Mouse (Mus musculus): ENCODE data around the gene Fam214b. TPM values are rescaled to one million over a fixed set of nuclear protein-coding genes. Genes with fewer than 3 reads are reported as not detected.
A peak's percentile ranks its signal among the peaks of the same experiment; 100 is the strongest.

The Fam214b gene
- total and polyA plus RNA-seq, 3 experiments: 17.7 to 24.4 (median 17.8) TPM

- peaks cover 12% of the 10 kb centered on the region; the same call in 1 of the 2 replicates for H3K27me3 ChIP-seq (ENCODE audit: insufficient read depth, low read length)
- ATAC-seq (ENCODE audit: extremely low read depth, insufficient number of reproducible peaks, low FRiP score, poor library complexity, severe bottlenecking) (no peak), DNase-seq (ENCODE audit: low spot score) (no peak)
- H3K9me3 ChIP-seq (replicated peaks): no peaks in the 10 kb centered on the region
- TF ChIP-seq CTCF (IDR thresholded peaks at IDR 0.05; ENCODE audit: low read depth, low read length) (no peak), GATA1 (IDR thresholded peaks at IDR 0.05; ENCODE audit: borderline replicate concordance, low read length) (no peak), GATA2 (IDR thresholded peaks at IDR 0.05; ENCODE audit: borderline replicate concordance, low read depth, low read length) (no peak), TAL1 (conservative IDR thresholded peaks at IDR 0.05; ENCODE audit: low read depth, low read length) (no peak), POLR2AphosphoS5 (IDR thresholded peaks at IDR 0.05; ENCODE audit: insufficient replicate concordance, low read depth, low read length) (no peak)
- no peaks in the 10 kb centered on the region for H3K4me1 ChIP-seq (ENCODE audit: insufficient read depth, low read depth, low read length)
- H3K4me3 ChIP-seq (ENCODE audit: low read depth, low read length): no peak overlapping the region
- no peaks in the 10 kb centered on the region for H3K36me3 ChIP-seq (replicated peaks)
Measured at GRCm38 (mm10) chr4:43065471-43065870, 19.5 kb upstream of the Fam214b start.

- H3K36me3 ChIP-seq (replicated peaks): no peaks in the 10 kb centered on the region
- ATAC-seq (ENCODE audit: extremely low read depth, insufficient number of reproducible peaks, low FRiP score, poor library complexity, severe bottlenecking): no peak
Measured at GRCm38 (mm10) chr4:43060286-43060685, 14.3 kb upstream of the Fam214b start.

GRCm38 (mm10) chr4:43059697-43060096, 13.7 kb upstream of the Fam214b start:
- H3K27me3 ChIP-seq (ENCODE audit: insufficient read depth, low read length): peaks cover 29% of the 10 kb centered on the region
- no peak overlapping the region for H3K4me3 ChIP-seq (ENCODE audit: low read depth, low read length)
- TF ChIP-seq POLR2AphosphoS5 (IDR thresholded peaks at IDR 0.05; ENCODE audit: insufficient replicate concordance, low read depth, low read length) (no peak), GATA1 (IDR thresholded peaks at IDR 0.05; ENCODE audit: borderline replicate concordance, low read length) (no peak), GATA2 (IDR thresholded peaks at IDR 0.05; ENCODE audit: borderline replicate concordance, low read depth, low read length) (no peak), TAL1 (conservative IDR thresholded peaks at IDR 0.05; ENCODE audit: low read depth, low read length) (no peak), CTCF (IDR thresholded peaks at IDR 0.05; ENCODE audit: low read depth, low read length) (no peak)
- no peak for DNase-seq (ENCODE audit: low spot score)
- no peaks in the 10 kb centered on the region for H3K36me3 ChIP-seq (replicated peaks)
- peaks cover 8% of the 10 kb centered on the region for H3K9me3 ChIP-seq (replicated peaks)
- H3K4me1 ChIP-seq (ENCODE audit: insufficient read depth, low read depth, low read length): peaks cover 12% of the 10 kb centered on the region
- no peak for ATAC-seq (ENCODE audit: extremely low read depth, insufficient number of reproducible peaks, low FRiP score, poor library complexity, severe bottlenecking)

More at GRCm38 (mm10) chr4:43060286-43060685, 14.3 kb upstream of the Fam214b start:
- no peak for DNase-seq (ENCODE audit: low spot score)
- peaks cover 29% of the 10 kb centered on the region for H3K27me3 ChIP-seq (ENCODE audit: insufficient read depth, low read length)
- H3K4me1 ChIP-seq (ENCODE audit: insufficient read depth, low read depth, low read length): peaks cover 12% of the 10 kb centered on the region
- TF ChIP-seq GATA2 (IDR thresholded peaks at IDR 0.05; ENCODE audit: borderline replicate concordance, low read depth, low read length): no peak
- no peak for TF ChIP-seq GATA1 (IDR thresholded peaks at IDR 0.05; ENCODE audit: borderline replicate concordance, low read length)
- no peak for TF ChIP-seq POLR2AphosphoS5 (IDR thresholded peaks at IDR 0.05; ENCODE audit: insufficient replicate concordance, low read depth, low read length)
- TF ChIP-seq TAL1 (conservative IDR thresholded peaks at IDR 0.05; ENCODE audit: low read depth, low read length): no peak
- no peak for TF ChIP-seq CTCF (IDR thresholded peaks at IDR 0.05; ENCODE audit: low read depth, low read length)
- peaks cover 8% of the 10 kb centered on the region for H3K9me3 ChIP-seq (replicated peaks)
- no peak overlapping the region for H3K4me3 ChIP-seq (ENCODE audit: low read depth, low read length)

- Histone ChIP-seq H3K9me3 (replicated peaks) (peaks cover 8% of the 10 kb centered on the region), H3K27me3 (ENCODE audit: insufficient read depth, low read length) (peaks cover 29% of the 10 kb centered on the region), H3K4me1 (ENCODE audit: insufficient read depth, low read depth, low read length) (peaks cover 12% of the 10 kb centered on the region), H3K36me3 (replicated peaks) (no peaks in the 10 kb centered on the region), H3K4me3 (ENCODE audit: low read depth, low read length) (peak within 1 kb of the TSS; percentile 69)
- TF ChIP-seq GATA2 (IDR thresholded peaks at IDR 0.05; ENCODE audit: borderline replicate concordance, low read depth, low read length): no peak
- TF ChIP-seq CTCF (IDR thresholded peaks at IDR 0.05; ENCODE audit: low read depth, low read length): no peak
- TF ChIP-seq GATA1 (IDR thresholded peaks at IDR 0.05; ENCODE audit: borderline replicate concordance, low read length): no peak
- no peak for TF ChIP-seq POLR2AphosphoS5 (IDR thresholded peaks at IDR 0.05; ENCODE audit: insufficient replicate concordance, low read depth, low read length)
- no peak for TF ChIP-seq TAL1 (conservative IDR thresholded peaks at IDR 0.05; ENCODE audit: low read depth, low read length)
- peak; percentile 15 for ATAC-seq (ENCODE audit: extremely low read depth, insufficient number of reproducible peaks, low FRiP score, poor library complexity, severe bottlenecking)
- DNase-seq (ENCODE audit: low spot score): peak; percentile 43
Measured at GRCm38 (mm10) chr4:43058753-43059654, 13.0 kb upstream of the Fam214b start, which contains the start of gene Unc13b. Gene Unc13b (plus strand): TSS chr4:43058953.

GRCm38 (mm10) chr4:43058392-43058752, 12.4 kb upstream of the Fam214b start:
- no peak for ATAC-seq (ENCODE audit: extremely low read depth, insufficient number of reproducible peaks, low FRiP score, poor library complexity, severe bottlenecking)
- no peak for DNase-seq (ENCODE audit: low spot score)
- H3K4me3 ChIP-seq (ENCODE audit: low read depth, low read length): peak overlapping the region; percentile 69; the same call in 1 of the 2 replicates
- peaks cover 8% of the 10 kb centered on the region for H3K9me3 ChIP-seq (replicated peaks)
- peaks cover 29% of the 10 kb centered on the region for H3K27me3 ChIP-seq (ENCODE audit: insufficient read depth, low read length)
- TF ChIP-seq POLR2AphosphoS5 (IDR thresholded peaks at IDR 0.05; ENCODE audit: insufficient replicate concordance, low read depth, low read length): no peak
- TF ChIP-seq GATA1 (IDR thresholded peaks at IDR 0.05; ENCODE audit: borderline replicate concordance, low read length): no peak
- H3K36me3 ChIP-seq (replicated peaks): no peaks in the 10 kb centered on the region
- H3K4me1 ChIP-seq (ENCODE audit: insufficient read depth, low read depth, low read length): peaks cover 12% of the 10 kb centered on the region

- no peaks in the 10 kb centered on the region for H3K36me3 ChIP-seq (replicated peaks)
- ATAC-seq (ENCODE audit: extremely low read depth, insufficient number of reproducible peaks, low FRiP score, poor library complexity, severe bottlenecking): no peak
- H3K9me3 ChIP-seq (replicated peaks): peaks cover 8% of the 10 kb centered on the region
- no peak for DNase-seq (ENCODE audit: low spot score)
- peaks cover 29% of the 10 kb centered on the region for H3K27me3 ChIP-seq (ENCODE audit: insufficient read depth, low read length)
- peaks cover 12% of the 10 kb centered on the region for H3K4me1 ChIP-seq (ENCODE audit: insufficient read depth, low read depth, low read length)
- no peak overlapping the region for H3K4me3 ChIP-seq (ENCODE audit: low read depth, low read length)
- TF ChIP-seq TAL1 (conservative IDR thresholded peaks at IDR 0.05; ENCODE audit: low read depth, low read length): no peak
- TF ChIP-seq GATA2 (IDR thresholded peaks at IDR 0.05; ENCODE audit: borderline replicate concordance, low read depth, low read length): no peak
- no peak for TF ChIP-seq CTCF (IDR thresholded peaks at IDR 0.05; ENCODE audit: low read depth, low read length)
- no peak for TF ChIP-seq POLR2AphosphoS5 (IDR thresholded peaks at IDR 0.05; ENCODE audit: insufficient replicate concordance, low read depth, low read length)
- no peak for TF ChIP-seq GATA1 (IDR thresholded peaks at IDR 0.05; ENCODE audit: borderline replicate concordance, low read length)
Measured at GRCm38 (mm10) chr4:43057654-43058053, 11.6 kb upstream of the Fam214b start.
